Comparison of ENCODE assay signal across 10 mouse cellular contexts in genomic region chr1:180407727-180408719, GRCm38 (mm10).
DNase-seq lines count a peak whose midpoint lies in the region; ATAC-seq lines count a peak whose summit lies in the region.
"Had no signal": no experiment of that assay in that cellular context is flagged by ENCODE, and none has a peak within 500 bp of the region (broad histone marks: within the 10 kb centered on the region; RNA-seq: fewer than 3 reads in every experiment).

No protein-coding gene starts in this region.

- no peak for DNase-seq in heart, postnatal 36 days
- DNase-seq in neural tube, embryonic 11.5 days (ENCODE audit: low spot score) = no peak
- DNase-seq in neural tube, embryonic 10.5 days (ENCODE audit: extremely low spot score, low spot score) = no peak
- DNase-seq in limb, embryonic 10.5 days (ENCODE audit: low spot score) = no peak
- no peak for DNase-seq in right cerebral cortex, postnatal 4 days
- no peak for DNase-seq in lung, postnatal 14 days

- H3K36me3 ChIP-seq in heart, embryonic 13.5 days = peaks cover 2% of the 10 kb centered on the region; the same call in 1 of the 2 replicates
- no peaks in the 10 kb centered on the region for H3K36me3 ChIP-seq in neural tube, embryonic 11.5 days (ENCODE audit: control insufficient read depth, insufficient read depth, low read length)
- 0 out of 2 replicates have a peak, but pooled peaks cover 2% of the 10 kb centered on the region for H3K36me3 ChIP-seq in limb, embryonic 10.5 days
- H3K36me3 ChIP-seq: liver, embryonic 13.5 days had no signal

- no peak for ATAC-seq in heart, embryonic 13.5 days (ENCODE audit: extremely low read depth, insufficient number of reproducible peaks, low FRiP score, low TSS enrichment)
- ATAC-seq in neural tube, embryonic 11.5 days (ENCODE audit: insufficient read depth, low FRiP score, low TSS enrichment) = no peak
- no peak for ATAC-seq in megakaryocyte, adult 5-6 weeks (ENCODE audit: poor library complexity, severe bottlenecking)

- H3K4me1 ChIP-seq in heart, embryonic 13.5 days = peaks cover 83% of the 10 kb centered on the region
- peaks cover 4% of the 10 kb centered on the region; the same call in 1 of the 2 replicates for H3K4me1 ChIP-seq in neural tube, embryonic 11.5 days (ENCODE audit: control insufficient read depth, insufficient read depth, low read length)
- peaks cover 68% of the 10 kb centered on the region for H3K4me1 ChIP-seq in limb, embryonic 10.5 days

- intact Hi-C loops in heart, postnatal 36 days (cut with DNase I) = loop anchor here (1.0 kb wide), 2 partner anchors 78 to 140 kb away; partner anchors contain the start of gene Itpkb

- H3K9ac ChIP-seq in heart, embryonic 13.5 days = peak overlapping the region; percentile 72
- peak overlapping the region; percentile 37; the same call in 1 of the 2 replicates for H3K9ac ChIP-seq in neural tube, embryonic 11.5 days (ENCODE audit: low read length)

- WGBS in heart, embryonic 13.5 days = 68% methylated on average over 18 of the region's 18 CpGs
- 79% methylated on average over 18 of the region's 18 CpGs for WGBS in neural tube, embryonic 11.5 days
- WGBS in limb, embryonic 10.5 days = 79% methylated on average over 18 of the region's 18 CpGs

- no peaks in the 10 kb centered on the region for H3K27me3 ChIP-seq in heart, embryonic 13.5 days (replicated peaks)
- H3K27me3 ChIP-seq in neural tube, embryonic 11.5 days (ENCODE audit: control insufficient read depth, insufficient read depth, low read length) = no peaks in the 10 kb centered on the region
- no peaks in the 10 kb centered on the region for H3K27me3 ChIP-seq in limb, embryonic 10.5 days (ENCODE audit: low read depth, poor library complexity, severe bottlenecking)
- H3K27me3 ChIP-seq: liver, embryonic 13.5 days had no signal

- no peaks in the 10 kb centered on the region for H3K9me3 ChIP-seq in heart, embryonic 13.5 days
- H3K9me3 ChIP-seq in neural tube, embryonic 11.5 days (ENCODE audit: control insufficient read depth, low read length) = no peaks in the 10 kb centered on the region
- H3K9me3 ChIP-seq in limb, embryonic 10.5 days (replicated peaks) = no peaks in the 10 kb centered on the region
- H3K9me3 ChIP-seq: G1E; liver, embryonic 13.5 days had no signal

- H3K27ac ChIP-seq in heart, embryonic 13.5 days (replicated peaks) = peak overlapping the region; percentile 54; the same call in 1 of the 2 replicates
- no peak overlapping the region for H3K27ac ChIP-seq in neural tube, embryonic 11.5 days (ENCODE audit: low read depth, low read length)
- H3K27ac ChIP-seq in limb, embryonic 10.5 days = peak overlapping the region; percentile 77
- H3K27ac ChIP-seq: liver, embryonic 13.5 days had no signal

- no peak overlapping the region for H3K4me3 ChIP-seq in heart, embryonic 13.5 days
- H3K4me3 ChIP-seq in neural tube, embryonic 11.5 days (ENCODE audit: low read depth, low read length) = no peak overlapping the region
- H3K4me3 ChIP-seq in limb, embryonic 10.5 days = no peak overlapping the region
- H3K4me3 ChIP-seq: liver, embryonic 13.5 days had no signal

- no peak overlapping the region for H3K4me2 ChIP-seq in heart, embryonic 13.5 days
- H3K4me2 ChIP-seq in neural tube, embryonic 11.5 days (ENCODE audit: low read depth) = no peak overlapping the region
